Mouse (Mus musculus) heart, embryonic 14.5 days (tissue): ENCODE data around the gene Aspdh. TPM values are rescaled to one million over a fixed set of nuclear protein-coding genes. Genes with fewer than 3 reads are reported as not detected.

Experiments used
- ATAC-seq: fragments of 200-750 bp; cut with Nextera tagmentation; 2 replicates; pipeline ENCODE4 v1.8.0; 2017; ENCODE audit warnings: low read depth, moderate TSS enrichment; ENCODE audit not compliant: insufficient number of reproducible peaks, insufficient read depth, low FRiP score
- H3K27ac ChIP-seq, 2 experiments: fragments of 200-500 bp in 1 of 2; fragments of 300-500 bp in 1 of 2; sonication (generic) in 1 of 2; replicated peaks in 1 of 2; 2 replicates each; pipeline ENCODE4 v1.5.1; 2012 to 2014; ENCODE audit warnings: low read depth in 2 of 2, low read length in 2 of 2, control low read depth in 1 of 2, mild to moderate bottlenecking in 1 of 2, mixed read lengths in 1 of 2; ENCODE audit not compliant: control insufficient read depth in 1 of 2, insufficient read depth in 1 of 2
- H3K27me3 ChIP-seq: fragments of 300-500 bp; sonication (generic); 2 replicates; pipeline ENCODE4 v1.6.1; 2014; ENCODE audit warnings: mild to moderate bottlenecking, low read length, control low read depth; ENCODE audit not compliant: control insufficient read depth, insufficient read depth
- H3K36me3 ChIP-seq: fragments of 300-500 bp; sonication (generic); 2 replicates; pipeline ENCODE4 v1.6.1; 2014; ENCODE audit warnings: mild to moderate bottlenecking, control low read depth, low read length, mixed read lengths; ENCODE audit not compliant: control insufficient read depth, insufficient read depth
- H3K4me1 ChIP-seq, 2 experiments: fragments of 200-500 bp in 1 of 2; fragments of 300-500 bp in 1 of 2; sonication (generic) in 1 of 2; 2 replicates each; pipeline ENCODE4 v1.6.1; 2012 to 2014; ENCODE audit warnings: low read length in 2 of 2, control low read depth in 1 of 2, mixed read lengths in 1 of 2; ENCODE audit not compliant: control insufficient read depth in 2 of 2, insufficient read depth in 2 of 2
- H3K4me2 ChIP-seq: fragments of 300-500 bp; sonication (generic); 2 replicates; pipeline ENCODE4 v1.6.1; 2014; ENCODE audit warnings: mild to moderate bottlenecking, low read length
- H3K4me3 ChIP-seq, 2 experiments: fragments of 200-500 bp in 1 of 2; fragments of 300-500 bp in 1 of 2; sonication (generic) in 1 of 2; 2 replicates each; pipeline ENCODE4 v1.5.1; 2012 to 2014; ENCODE audit warnings: low read length in 2 of 2, mild to moderate bottlenecking in 2 of 2, control low read depth in 1 of 2, low read depth in 1 of 2, moderate library complexity in 1 of 2; ENCODE audit not compliant: control insufficient read depth in 1 of 2, insufficient read depth in 1 of 2
- H3K9ac ChIP-seq: fragments of 300-500 bp; sonication (generic); 2 replicates; pipeline ENCODE4 v1.6.1; 2014; ENCODE audit warnings: mild to moderate bottlenecking, low read length
- H3K9me3 ChIP-seq: fragments of 300-500 bp; sonication (generic); 2 replicates; pipeline ENCODE4 v1.6.1; 2016; ENCODE audit warnings: low read length, control low read depth; ENCODE audit not compliant: control insufficient read depth
- WGBS: fragments of 180-500 bp; shearing (Covaris S2); extraction: QIAGEN DNeasy Blood & Tissue Kit; methylation state at CpG from one replicate; pipeline ENCODE4 v1.1.7; 2014; 5-methylcytosine and 5-hydroxymethylcytosine counted together
- polyA plus RNA-seq: library from polyadenylated mRNA; unstranded; fragments of >200 nt; fragmentation: Nextera tagmentation; extraction: Ambion mirVana; gene quantifications from 2 replicates; pipeline ENCODE4 v1.2.1, GENCODE M21; 2014

The Aspdh gene
- polyA plus RNA-seq, 1 experiment from 2014 or later: 0.34 TPM

GRCm38 (mm10) chr7:44469677-44470675 is 4.8 kb downstream of the Aspdh start:
- peak overlapping the region; percentile 84 for H3K9ac ChIP-seq
- no peaks in the 10 kb centered on the region for H3K36me3 ChIP-seq
- 50% methylated on average over 16 of the region's 16 CpGs for WGBS
- peaks cover 50 to 51% of the 10 kb centered on the region in 2 experiments for H3K4me1 ChIP-seq
- no peak for ATAC-seq
- no peak overlapping the region for H3K4me3 ChIP-seq
- H3K4me2 ChIP-seq: peak overlapping the region; percentile 95
- H3K27ac ChIP-seq: peak overlapping the region; percentile 97 to 99
- H3K27me3 ChIP-seq: no peaks in the 10 kb centered on the region
- no peaks in the 10 kb centered on the region for H3K9me3 ChIP-seq

- peak overlapping the region; percentile 97 to 99 for H3K27ac ChIP-seq
- no peak overlapping the region for H3K4me3 ChIP-seq
- H3K27me3 ChIP-seq: no peaks in the 10 kb centered on the region
- peaks cover 52 to 53% of the 10 kb centered on the region in 2 experiments for H3K4me1 ChIP-seq
- no peaks in the 10 kb centered on the region for H3K9me3 ChIP-seq
- H3K36me3 ChIP-seq: no peaks in the 10 kb centered on the region
- peak overlapping the region; percentile 68 for H3K9ac ChIP-seq
- peak overlapping the region; percentile 73 for H3K4me2 ChIP-seq
- WGBS: 63% methylated on average over 16 of the region's 16 CpGs
- no peak for ATAC-seq
Measured at GRCm38 (mm10) chr7:44470696-44471612, 5.8 kb downstream of the Aspdh start.

GRCm38 (mm10) chr7:44471880-44472557 is 6.8 kb downstream of the Aspdh start:
- peak overlapping the region; percentile 73 for H3K4me2 ChIP-seq
- no peaks in the 10 kb centered on the region for H3K27me3 ChIP-seq
- H3K9me3 ChIP-seq: no peaks in the 10 kb centered on the region
- H3K27ac ChIP-seq: peak overlapping the region; percentile 97 to 99
- H3K36me3 ChIP-seq: no peaks in the 10 kb centered on the region
- 14% methylated on average over 6 of the region's 6 CpGs for WGBS
- peak; percentile 61 for ATAC-seq
- peak overlapping the region; percentile 95 for H3K9ac ChIP-seq
- peaks cover 52% of the 10 kb centered on the region in 2 experiments for H3K4me1 ChIP-seq
- peak overlapping the region in 1 of 2 experiments; percentile 54; a peak in 1 of 4 replicates for H3K4me3 ChIP-seq

GRCm38 (mm10) chr7:44472558-44472885 is 7.3 kb downstream of the Aspdh start:
- 6% methylated on average over 1 of the region's 1 CpGs for WGBS
- Histone ChIP-seq H3K4me2 (peak overlapping the region; percentile 73), H3K4me3 (peak overlapping the region; percentile 13 to 54; a peak in 3 of 4 replicates), H3K27me3 (no peaks in the 10 kb centered on the region), H3K4me1 (peaks cover 47 to 52% of the 10 kb centered on the region in 2 experiments), H3K9me3 (no peaks in the 10 kb centered on the region), H3K9ac (peak overlapping the region; percentile 95), H3K27ac (peak overlapping the region; percentile 93 to 99), H3K36me3 (no peaks in the 10 kb centered on the region)
- ATAC-seq: no peak

GRCm38 (mm10) chr7:44472961-44473646 is 7.9 kb downstream of the Aspdh start:
- no peaks in the 10 kb centered on the region for H3K9me3 ChIP-seq
- peak overlapping the region; percentile 95 for H3K9ac ChIP-seq
- peak overlapping the region; percentile 54 to 78 for H3K4me3 ChIP-seq
- H3K27me3 ChIP-seq: no peaks in the 10 kb centered on the region
- H3K4me2 ChIP-seq: peak overlapping the region; percentile 73
- peak; percentile 78 for ATAC-seq
- H3K4me1 ChIP-seq: peaks cover 45 to 52% of the 10 kb centered on the region in 2 experiments
- peak overlapping the region; percentile 93 to 99 for H3K27ac ChIP-seq
- no peaks in the 10 kb centered on the region for H3K36me3 ChIP-seq
- WGBS: 6% methylated on average over 9 of the region's 9 CpGs

- Histone ChIP-seq H3K27me3 (no peaks in the 10 kb centered on the region), H3K9ac (peak overlapping the region; percentile 95), H3K27ac (peak overlapping the region; percentile 93 to 99), H3K4me2 (peak overlapping the region; percentile 73), H3K36me3 (no peaks in the 10 kb centered on the region), H3K9me3 (no peaks in the 10 kb centered on the region), H3K4me1 (peaks cover 34 to 41% of the 10 kb centered on the region in 2 experiments), H3K4me3 (peak overlapping the region; percentile 54 to 78)
- WGBS: 4% methylated on average over 4 of the region's 4 CpGs
- ATAC-seq: no peak
Measured at GRCm38 (mm10) chr7:44474419-44474818, 9.2 kb downstream of the Aspdh start.
